Mouse (Mus musculus) lung, postnatal 14 days (tissue): ENCODE results near the gene Mrm1.
A peak's percentile ranks its signal among the peaks of the same experiment; 100 is the strongest.

Experiments
- DNase-seq: peaks from one replicate; pipeline ENCODE4 v3.0.0; 2021

Mrm1 gene

DNA sequence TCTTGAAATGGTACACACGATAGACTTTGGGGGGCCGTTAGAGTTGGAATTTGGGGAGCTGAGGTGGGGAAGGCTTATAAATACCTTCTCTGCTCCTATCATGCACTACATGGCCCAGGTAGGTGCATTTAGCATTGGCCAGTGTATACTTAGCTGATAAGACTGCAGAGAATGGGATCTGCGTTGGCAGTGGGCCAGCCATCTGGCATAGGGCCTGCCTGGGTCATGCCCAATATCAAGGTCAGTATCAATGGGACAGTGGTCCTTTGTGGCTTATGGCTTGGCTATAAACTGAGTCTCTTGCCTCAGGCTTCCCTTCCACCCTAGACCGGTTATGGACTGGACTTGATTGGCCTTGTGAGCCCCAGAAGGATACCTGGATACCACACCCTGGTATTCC is 14.9 kb downstream of the Mrm1 start:
- no peak for DNase-seq

GRCm38 (mm10) chr11:84797627-84798353 is 21.5 kb downstream of the Mrm1 start:
- DNase-seq = peak; percentile 78

GRCm38 (mm10) chr11:84797026-84797425 is 22.3 kb downstream of the Mrm1 start:
- no peak for DNase-seq

- DNase-seq = peak; percentile 64
These were observed 24.7 kb downstream of the Mrm1 start for GRCm38 (mm10) chr11:84794496-84795113.

- DNase-seq = no peak
These were observed 25.8 kb downstream of the Mrm1 start for GRCm38 (mm10) chr11:84793545-84793944.

GRCm38 (mm10) chr11:84790383-84790782 is 28.9 kb downstream of the Mrm1 start:
- DNase-seq = no peak

DNA sequence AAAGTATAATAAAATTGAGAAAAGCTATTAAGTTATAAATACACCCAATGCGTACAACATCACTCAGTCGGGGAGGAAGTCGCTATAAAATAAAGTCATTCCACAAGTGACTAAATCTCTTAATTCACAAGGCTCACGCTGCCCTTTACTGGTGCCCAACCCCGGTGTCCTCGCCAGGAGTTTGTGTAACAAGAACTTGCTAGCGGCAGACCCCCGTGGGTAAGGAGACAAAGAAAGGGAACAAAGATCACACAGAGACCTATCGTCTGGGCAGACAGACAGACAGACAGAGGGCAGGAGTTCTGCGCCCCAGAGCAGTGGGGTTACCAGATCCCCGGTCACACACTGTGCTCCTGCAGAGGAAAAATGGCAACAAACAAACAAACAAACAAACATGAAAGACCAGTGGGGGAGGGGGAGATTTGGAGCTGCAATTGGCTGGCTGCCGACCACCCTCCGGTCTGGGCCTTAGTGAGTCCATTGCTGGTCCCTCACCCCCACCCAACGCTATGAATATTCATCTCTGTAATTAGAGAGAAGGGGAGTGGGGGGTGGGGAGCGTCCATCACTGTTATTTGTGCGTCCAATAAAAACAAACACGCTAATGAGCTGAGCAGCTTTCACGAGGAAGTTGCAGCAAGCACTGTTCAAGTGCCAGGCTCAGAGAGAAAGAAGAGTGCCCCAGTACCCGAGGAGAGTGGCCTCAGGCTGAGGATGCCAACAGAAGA is 39.0 kb downstream of the Mrm1 start:
- DNase-seq = no peak

DNA sequence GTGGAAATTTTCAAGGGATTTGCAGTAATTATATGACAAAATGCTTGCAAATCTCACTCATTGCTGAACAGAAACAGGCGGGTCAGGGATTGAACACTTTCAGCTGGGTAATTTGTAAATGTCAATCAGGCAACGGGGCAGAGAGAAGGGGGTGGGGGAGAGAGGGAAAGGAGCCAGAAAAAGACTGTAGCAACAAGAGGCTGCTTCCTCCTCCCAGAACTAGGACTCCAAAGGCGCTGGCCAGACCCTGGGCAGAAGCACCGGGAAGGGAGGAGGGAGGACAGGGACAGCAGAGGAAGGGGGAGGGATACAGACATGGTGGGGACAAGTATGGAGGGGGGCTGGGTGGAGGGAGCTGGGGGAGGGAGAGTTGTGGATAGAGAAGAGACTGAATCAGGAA is 43.8 kb downstream of the Mrm1 start:
- DNase-seq = no peak

- no peak for DNase-seq
These were observed 44.3 kb downstream of the Mrm1 start for GRCm38 (mm10) chr11:84774870-84775514.

GRCm38 (mm10) chr11:84767898-84768297 is 51.4 kb downstream of the Mrm1 start:
- DNase-seq = no peak

DNA sequence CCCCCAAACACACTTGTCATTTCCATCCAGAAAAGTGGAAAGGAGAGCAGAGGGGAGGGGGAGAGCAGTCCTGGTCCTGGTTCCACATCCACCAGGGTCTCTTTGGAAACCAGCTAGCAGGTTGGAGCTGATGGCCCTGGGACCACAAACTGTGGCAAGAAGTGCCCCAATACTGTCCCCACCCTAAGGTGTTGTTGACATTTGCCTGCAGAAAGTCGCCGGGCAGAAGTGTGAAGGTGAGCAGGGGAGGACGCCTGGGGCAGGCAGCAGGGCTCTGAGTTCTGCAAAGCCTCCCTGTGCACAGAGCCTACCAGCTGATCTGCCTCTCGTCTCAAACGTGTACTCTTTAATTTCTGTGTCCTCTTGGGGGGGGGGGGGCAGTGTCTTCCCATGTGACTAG is 54.2 kb downstream of the Mrm1 start:
- no peak for DNase-seq

DNA sequence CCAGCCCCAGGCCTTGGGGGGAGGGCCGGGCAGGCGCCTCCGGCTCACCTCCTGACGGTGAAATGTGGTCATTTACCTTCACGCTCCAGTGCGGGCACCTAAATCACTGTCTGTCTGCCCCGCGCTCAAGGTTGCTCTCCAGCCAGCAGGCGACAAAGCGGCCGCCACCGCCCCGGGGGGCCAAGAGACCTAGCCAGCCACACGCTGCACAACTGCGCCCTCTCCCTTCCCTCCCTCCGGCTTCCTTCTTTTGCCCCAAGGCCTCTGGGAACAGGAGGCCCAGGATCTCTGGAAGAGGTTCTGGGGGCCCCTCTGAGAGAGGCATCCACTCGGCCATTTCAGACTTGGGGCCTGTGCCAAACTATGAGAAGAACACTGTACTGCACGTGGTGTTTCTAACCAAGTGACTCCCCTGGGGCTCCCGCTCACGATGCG is 54.8 kb downstream of the Mrm1 start:
- no peak for DNase-seq

- DNase-seq = no peak
These were observed 55.2 kb downstream of the Mrm1 start for GRCm38 (mm10) chr11:84764116-84764515.
